Comparison of ENCODE assay signal across 8 mouse cellular contexts in the genomic region with DNA sequence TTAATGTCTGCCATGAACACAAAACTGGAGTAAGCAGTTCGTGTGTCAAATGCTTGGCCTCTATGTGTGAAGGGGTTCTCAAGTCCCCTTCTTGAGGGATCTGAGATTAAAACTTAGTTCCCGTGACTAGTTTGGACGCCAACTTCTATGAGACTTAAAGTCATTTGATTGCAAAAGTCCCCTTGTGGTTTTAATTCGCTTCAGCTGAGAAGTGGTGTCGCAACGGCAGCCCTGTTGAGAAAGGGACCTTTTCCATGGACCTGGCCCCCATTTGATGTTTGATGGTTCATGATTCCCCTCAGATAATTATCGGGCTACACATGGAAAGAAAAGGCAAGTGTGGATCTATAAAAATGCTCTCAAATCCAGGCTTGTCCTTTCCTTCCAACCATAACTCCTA. TPM values are rescaled to one million over a fixed set of nuclear protein-coding genes. Genes with fewer than 3 reads are reported as not detected.
DNase-seq lines count a peak whose midpoint lies in the region; ATAC-seq and TF ChIP-seq lines count a peak whose summit lies in the region.

No protein-coding gene starts in this region.

- WGBS in heart, embryonic 12.5 days: 89% methylated on average over 7 of the region's 7 CpGs
- 91% methylated on average over 7 of the region's 7 CpGs for WGBS in embryonic facial prominence, embryonic 10.5 days
- 59% methylated on average over 7 of the region's 7 CpGs for WGBS in lung, adult 2 months

- intact Hi-C loops in left cerebral cortex, postnatal 14 days (cut with DNase I): no loop called here

- no peak for TF ChIP-seq POLR2A in lung, adult 2 months (IDR thresholded peaks at IDR 0.05; ENCODE audit: borderline replicate concordance, extremely low read depth, low read depth, low read length)

- H3K4me2 ChIP-seq in heart, embryonic 12.5 days: peak overlapping the region; percentile 70

- H3K36me3 ChIP-seq in heart, embryonic 12.5 days: peaks cover 8% of the 10 kb centered on the region; the same call in 1 of the 2 replicates
- peaks cover 39% of the 10 kb centered on the region for H3K36me3 ChIP-seq in embryonic facial prominence, embryonic 10.5 days (replicated peaks)

- no peaks in the 10 kb centered on the region for H3K9me3 ChIP-seq in heart, embryonic 12.5 days (replicated peaks)
- H3K9me3 ChIP-seq in embryonic facial prominence, embryonic 10.5 days: no peaks in the 10 kb centered on the region

- H3K4me1 ChIP-seq in heart, embryonic 12.5 days (replicated peaks): peaks cover 59% of the 10 kb centered on the region
- peaks cover 68% of the 10 kb centered on the region for H3K4me1 ChIP-seq in embryonic facial prominence, embryonic 10.5 days
- peaks cover 19% of the 10 kb centered on the region for H3K4me1 ChIP-seq in lung, adult 2 months (ENCODE audit: control insufficient read depth, insufficient read depth, low read length)

- H3K27ac ChIP-seq in heart, embryonic 12.5 days (ENCODE audit: poor library complexity, severe bottlenecking): peak overlapping the region; percentile 78; the same call in 1 of the 2 replicates
- no peak overlapping the region for H3K27ac ChIP-seq in embryonic facial prominence, embryonic 10.5 days (replicated peaks)

- 0 out of 2 replicates have a peak overlapping the region, but pooled peaks have one; percentile 44 for H3K9ac ChIP-seq in heart, embryonic 12.5 days

- no peaks in the 10 kb centered on the region for H3K27me3 ChIP-seq in heart, embryonic 12.5 days (replicated peaks)
- no peaks in the 10 kb centered on the region; the same call in 1 of the 2 replicates for H3K27me3 ChIP-seq in embryonic facial prominence, embryonic 10.5 days (replicated peaks; ENCODE audit: low read depth, poor library complexity, severe bottlenecking)

- no peak for TF ChIP-seq CTCF in lung, adult 2 months (IDR thresholded peaks at IDR 0.05; ENCODE audit: insufficient read depth, low read length)

- DNase-seq in heart, postnatal 4 days: no peak
- DNase-seq in 416B (ENCODE audit: low read depth): peak; percentile 71
- no peak for DNase-seq in embryonic facial prominence, embryonic 10.5 days (ENCODE audit: low spot score)
- peak; percentile 55 for DNase-seq in lung, adult 2 months
- DNase-seq in left cerebral cortex, postnatal 14 days (ENCODE audit: low spot score in 2 of 2): no peak
- no peak for DNase-seq in cerebellum, adult 8-10 months
- no peak for DNase-seq in frontal cortex, postnatal 36 days (ENCODE audit: low spot score in 2 of 2)

- ATAC-seq in heart, embryonic 12.5 days (ENCODE audit: insufficient number of reproducible peaks, low FRiP score): no peak

- H3K4me3 ChIP-seq in heart, embryonic 12.5 days: peak overlapping the region; percentile 43; the same call in 1 of the 2 replicates
- H3K4me3 ChIP-seq in embryonic facial prominence, embryonic 10.5 days: peak overlapping the region; percentile 54; the same call in 1 of the 2 replicates
- H3K4me3 ChIP-seq in lung, adult 2 months (replicated peaks; ENCODE audit: extremely low read depth, low read depth, low read length): no peak overlapping the region

RNA-seq across cellular contexts. Expression of a gene that starts 7.3 kb away (rescaled TPM):
- 8.1 and 9.3 TPM in 2 replicates for polyA plus RNA-seq in heart, embryonic 12.5 days (2016; fragmentation: Nextera tagmentation; extraction: Ambion mirVana)
- total RNA-seq in heart, postnatal 4 days (2021): 1 to 10 TPM; 5.8 to 9.7 TPM
- polyA plus RNA-seq in embryonic facial prominence, embryonic 10.5 days (2016; fragmentation: Nextera tagmentation; extraction: Ambion mirVana): 6.2 TPM in 2 replicates
- polyA plus RNA-seq in lung, adult 2 months (2012; rRNA removed): 8.9 and 11.2 TPM in 2 replicates
- total RNA-seq in left cerebral cortex, postnatal 14 days (2021): under 1 TPM; 0.90 to 0.93 TPM

RNA-seq across cellular contexts. Expression of a gene that starts 26.7 kb away (rescaled TPM):
- 2.9 and 3.4 TPM in 2 replicates for polyA plus RNA-seq in heart, embryonic 12.5 days (2016; fragmentation: Nextera tagmentation; extraction: Ambion mirVana)
- 1 to 10 TPM; 3.3 to 3.7 TPM for total RNA-seq in heart, postnatal 4 days (2021)
- polyA plus RNA-seq in embryonic facial prominence, embryonic 10.5 days (2016; fragmentation: Nextera tagmentation; extraction: Ambion mirVana): 4.2 and 5.3 TPM in 2 replicates
- polyA plus RNA-seq in lung, adult 2 months (2012; rRNA removed): 8.7 and 9.3 TPM in 2 replicates
- total RNA-seq in left cerebral cortex, postnatal 14 days (2021): 1 to 10 TPM; 3.9 to 4.2 TPM

RNA-seq across cellular contexts. Expression of a gene that starts 36.2 kb away (rescaled TPM):
- polyA plus RNA-seq in heart, embryonic 12.5 days (2016; fragmentation: Nextera tagmentation; extraction: Ambion mirVana): 320 and 321 TPM in 2 replicates
- 10 to 100 TPM; 96.2 to 97.8 TPM for total RNA-seq in heart, postnatal 4 days (2021)
- 593 and 611 TPM in 2 replicates for polyA plus RNA-seq in embryonic facial prominence, embryonic 10.5 days (2016; fragmentation: Nextera tagmentation; extraction: Ambion mirVana)
- polyA plus RNA-seq in lung, adult 2 months (2012; rRNA removed): 390 and 505 TPM in 2 replicates
- 10 to 100 TPM; 30.2 to 53.1 TPM for total RNA-seq in left cerebral cortex, postnatal 14 days (2021)

Comparison
In these comparisons a context has a peak if more than half of its experiments do, and no peak if none do; other contexts are left out.
1. DNase-seq: peak in 416B (single experiment) and lung, adult 2 months (single experiment); none in heart, postnatal 4 days (single experiment), embryonic facial prominence, embryonic 10.5 days (single experiment), left cerebral cortex, postnatal 14 days (0 of 2), cerebellum, adult 8-10 months (single experiment) and frontal cortex, postnatal 36 days (0 of 2).